Mouse (Mus musculus): ENCODE data around the gene Snph. TPM values are rescaled to one million over a fixed set of nuclear protein-coding genes. Genes with fewer than 3 reads are reported as not detected.

Snph gene
- 0.18 and 0.37 TPM in 2 replicates for total RNA-seq (2012; rRNA removed)

DNA sequence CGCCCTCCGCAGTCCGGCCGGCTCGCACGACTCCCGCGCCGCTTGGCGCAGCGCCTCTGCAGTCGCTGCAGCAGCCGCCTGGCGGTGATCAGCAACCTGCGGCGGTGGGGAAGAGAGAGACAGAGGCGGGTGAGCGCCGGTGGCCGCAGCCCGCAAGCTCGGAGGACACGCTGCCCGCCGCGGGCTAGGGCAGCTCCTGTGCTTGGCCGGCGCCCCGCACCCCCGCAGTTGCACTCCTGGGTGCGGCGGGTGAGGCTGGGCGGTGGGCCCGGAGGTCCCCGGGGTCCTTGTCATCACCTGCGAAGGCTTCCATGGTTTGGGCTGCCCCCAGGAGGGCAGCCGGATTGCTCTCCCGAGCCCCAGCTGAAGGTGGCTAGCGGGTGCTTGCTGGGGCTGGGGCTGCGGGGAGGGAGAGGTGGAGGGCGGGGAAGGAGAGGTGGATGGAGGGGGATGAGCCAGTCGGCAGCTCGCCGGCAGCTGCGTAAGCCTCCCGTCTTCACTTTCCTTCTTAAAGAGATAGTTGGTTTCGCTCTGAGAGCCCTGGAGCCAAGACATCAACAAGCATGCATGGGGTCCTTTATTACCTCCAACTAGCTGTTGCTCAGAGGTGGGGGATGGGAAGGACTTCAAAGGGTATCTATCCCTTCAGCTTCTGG lies at the start of gene Snph:
Gene Snph (minus strand): TSS at position 435 of the 656 bp plus-strand sequence.
- no peaks in the 10 kb centered on the region for H3K9me3 ChIP-seq (ENCODE audit: control insufficient read depth, insufficient read depth, low read depth, low read length)
- in situ Hi-C loops (cut with MboI; ENCODE audit: low sequenced_read_pairs in 2 of 2, unreplicated experiment in 2 of 2) = no loop called here
- no peak within 1 kb of the TSS for H3K27ac ChIP-seq (ENCODE audit: insufficient read depth, low read depth, low read length, poor library complexity, severe bottlenecking)
- H3K9ac ChIP-seq (ENCODE audit: insufficient read depth, low read depth, low read length, poor library complexity, severe bottlenecking) = peak within 1 kb of the TSS; percentile 66
- no peak for DNase-seq (ENCODE audit: low read depth, low spot score)
- H3K4me3 ChIP-seq (ENCODE audit: insufficient read depth in 1 of 2, low read depth in 1 of 2, low read length in 2 of 2, poor library complexity in 1 of 2, severe bottlenecking in 1 of 2) = peak within 1 kb of the TSS; percentile 58 to 65
- H3K4me1 ChIP-seq (ENCODE audit: control insufficient read depth in 2 of 2, insufficient read depth in 2 of 2, low read length in 2 of 2, poor library complexity in 1 of 2) = no peaks in the 10 kb centered on the region; a peak in 1 of 4 replicates
- H3K36me3 ChIP-seq (ENCODE audit: control insufficient read depth, insufficient read depth, low read length, poor library complexity, severe bottlenecking) = no peaks in the 10 kb centered on the region
- no peak for TF ChIP-seq ZNF384 (IDR thresholded peaks at IDR 0.05; ENCODE audit: low read depth, low read length)
- no peak for TF ChIP-seq CHD2 (IDR thresholded peaks at IDR 0.05; ENCODE audit: low read depth, low read length)

DNA sequence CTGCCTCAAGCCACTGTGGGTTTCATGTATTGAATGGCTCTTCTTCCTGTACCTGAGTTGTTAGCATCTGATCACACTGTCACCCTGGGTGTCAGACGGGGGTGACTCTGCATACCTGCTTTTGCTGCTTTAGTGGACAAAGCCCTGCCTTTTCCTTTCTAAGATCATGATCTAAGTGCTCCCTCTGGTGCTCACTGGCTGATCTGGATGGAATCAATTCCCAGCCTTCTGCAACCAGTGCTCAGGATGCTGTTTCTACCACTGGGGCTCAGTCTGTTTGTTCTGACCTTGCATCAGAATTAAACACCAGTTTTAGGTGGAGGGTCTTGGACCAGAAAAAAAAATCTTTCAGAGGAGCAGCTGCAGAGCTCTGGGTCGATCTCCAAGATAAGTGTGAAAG lies 43.8 kb upstream of the Snph start:
- in situ Hi-C loops (cut with MboI; ENCODE audit: low sequenced_read_pairs in 2 of 2, unreplicated experiment in 2 of 2) = no loop called here
- Histone ChIP-seq H3K9me3 (ENCODE audit: control insufficient read depth, insufficient read depth, low read depth, low read length) (no peaks in the 10 kb centered on the region), H3K4me1 (ENCODE audit: control insufficient read depth in 2 of 2, insufficient read depth in 2 of 2, low read length in 2 of 2, poor library complexity in 1 of 2) (peaks cover 0 to 2% of the 10 kb centered on the region in 2 experiments; a peak in 1 of 4 replicates), H3K4me3 (ENCODE audit: insufficient read depth in 1 of 2, low read depth in 1 of 2, low read length in 2 of 2, poor library complexity in 1 of 2, severe bottlenecking in 1 of 2) (no peak overlapping the region), H3K27ac (ENCODE audit: insufficient read depth, low read depth, low read length, poor library complexity, severe bottlenecking) (no peak overlapping the region), H3K9ac (ENCODE audit: insufficient read depth, low read depth, low read length, poor library complexity, severe bottlenecking) (no peak overlapping the region), H3K36me3 (ENCODE audit: control insufficient read depth, insufficient read depth, low read length, poor library complexity, severe bottlenecking) (no peaks in the 10 kb centered on the region)
- TF ChIP-seq HCFC1 (IDR thresholded peaks at IDR 0.05; ENCODE audit: borderline replicate concordance, insufficient read depth, low read length) (no peak), CHD2 (IDR thresholded peaks at IDR 0.05; ENCODE audit: low read depth, low read length) (no peak), MAFK (IDR thresholded peaks at IDR 0.05; ENCODE audit: insufficient read depth, low read depth, low read length) (no peak), ZNF384 (IDR thresholded peaks at IDR 0.05; ENCODE audit: low read depth, low read length) (no peak), ZC3H11A (IDR thresholded peaks at IDR 0.05; ENCODE audit: borderline replicate concordance, low read depth, low read length) (no peak)
- no peak for DNase-seq (ENCODE audit: low read depth, low spot score)

DNA sequence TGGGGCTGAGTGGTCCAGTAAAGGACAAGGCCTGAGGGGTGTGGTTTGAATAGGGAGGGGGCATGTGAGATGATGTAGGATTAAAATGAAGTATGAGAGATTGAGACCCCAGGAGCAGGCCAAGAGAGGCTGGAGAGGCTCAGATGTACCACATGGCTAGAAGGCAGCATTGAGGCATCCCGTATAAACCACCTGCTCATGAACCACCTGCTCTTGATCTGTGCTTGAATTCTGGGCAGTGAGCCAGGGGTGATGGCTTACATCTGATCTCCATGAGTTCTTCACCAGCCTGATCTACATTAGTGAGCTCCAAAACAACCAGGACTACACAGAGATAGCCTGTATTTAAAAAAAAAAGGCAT lies 38.6 kb upstream of the Snph start:
- Histone ChIP-seq H3K4me1 (ENCODE audit: control insufficient read depth in 2 of 2, insufficient read depth in 2 of 2, low read length in 2 of 2, poor library complexity in 1 of 2) (0 out of 4 replicates have a peak, but pooled peaks cover 0 to 2% of the 10 kb centered on the region in 2 experiments), H3K9ac (ENCODE audit: insufficient read depth, low read depth, low read length, poor library complexity, severe bottlenecking) (no peak overlapping the region), H3K36me3 (ENCODE audit: control insufficient read depth, insufficient read depth, low read length, poor library complexity, severe bottlenecking) (no peaks in the 10 kb centered on the region), H3K27ac (ENCODE audit: insufficient read depth, low read depth, low read length, poor library complexity, severe bottlenecking) (no peak overlapping the region), H3K4me3 (ENCODE audit: insufficient read depth in 1 of 2, low read depth in 1 of 2, low read length in 2 of 2, poor library complexity in 1 of 2, severe bottlenecking in 1 of 2) (no peak overlapping the region), H3K9me3 (ENCODE audit: control insufficient read depth, insufficient read depth, low read depth, low read length) (no peaks in the 10 kb centered on the region)
- no peak for DNase-seq (ENCODE audit: low read depth, low spot score)
- no peak for TF ChIP-seq CHD2 (IDR thresholded peaks at IDR 0.05; ENCODE audit: low read depth, low read length)
- no peak for TF ChIP-seq ZC3H11A (IDR thresholded peaks at IDR 0.05; ENCODE audit: borderline replicate concordance, low read depth, low read length)
- no peak for TF ChIP-seq ZNF384 (IDR thresholded peaks at IDR 0.05; ENCODE audit: low read depth, low read length)
- TF ChIP-seq MAFK (IDR thresholded peaks at IDR 0.05; ENCODE audit: insufficient read depth, low read depth, low read length) = no peak
- TF ChIP-seq HCFC1 (IDR thresholded peaks at IDR 0.05; ENCODE audit: borderline replicate concordance, insufficient read depth, low read length) = no peak
- in situ Hi-C loops (cut with MboI; ENCODE audit: low sequenced_read_pairs in 2 of 2, unreplicated experiment in 2 of 2) = no loop called here

DNA sequence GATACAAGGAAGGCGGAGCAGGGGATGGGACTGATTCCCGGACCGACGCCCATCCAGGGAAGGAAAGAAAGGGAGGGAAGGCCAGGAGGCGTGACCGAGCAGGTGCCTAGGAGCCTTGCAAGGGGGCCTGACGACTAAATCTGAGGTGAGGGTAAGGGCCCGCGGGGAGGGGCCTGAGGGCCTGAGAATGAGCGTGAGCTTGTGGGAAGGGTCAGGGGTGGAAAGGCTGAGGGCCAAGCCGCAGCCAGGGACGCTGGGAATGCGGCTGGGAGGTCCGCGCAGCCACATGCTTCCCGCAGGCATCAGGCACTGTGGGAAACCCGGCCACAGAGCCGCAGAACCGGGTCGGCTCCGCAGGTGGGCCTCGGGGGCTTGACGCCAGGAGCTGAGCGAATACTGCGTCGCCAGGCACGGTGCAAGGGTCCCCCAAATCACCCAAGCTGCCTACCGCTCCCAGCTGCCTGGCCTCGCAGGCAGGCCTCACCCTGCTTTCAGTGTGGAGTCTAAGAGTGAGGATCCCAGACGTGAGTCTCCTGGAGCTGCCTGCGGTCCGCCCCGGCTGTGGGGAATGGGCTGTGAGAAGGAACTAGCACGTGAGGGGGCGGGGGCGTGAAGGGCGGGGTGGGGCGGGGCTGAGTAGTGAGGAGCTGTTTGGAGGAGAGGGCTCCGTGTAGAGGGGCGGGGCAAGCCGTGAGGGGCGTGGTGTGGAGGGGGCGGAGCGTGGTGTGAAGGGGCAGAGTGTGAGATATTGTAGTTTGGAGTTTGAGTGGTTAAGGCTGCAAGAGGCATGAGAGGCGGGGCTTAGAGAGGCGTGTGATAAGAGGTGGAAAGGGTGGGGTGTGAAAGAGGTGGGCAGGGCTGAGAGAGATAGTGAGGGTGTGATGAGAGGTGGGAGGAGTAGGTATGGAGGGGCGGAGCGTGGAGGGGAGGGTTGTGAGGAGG lies 37.9 kb upstream of the Snph start:
- no peak overlapping the region for H3K27ac ChIP-seq (ENCODE audit: insufficient read depth, low read depth, low read length, poor library complexity, severe bottlenecking)
- TF ChIP-seq ZC3H11A (IDR thresholded peaks at IDR 0.05; ENCODE audit: borderline replicate concordance, low read depth, low read length) (no peak), ZNF384 (IDR thresholded peaks at IDR 0.05; ENCODE audit: low read depth, low read length) (no peak), CHD2 (IDR thresholded peaks at IDR 0.05; ENCODE audit: low read depth, low read length) (no peak), MAFK (IDR thresholded peaks at IDR 0.05; ENCODE audit: insufficient read depth, low read depth, low read length) (no peak), HCFC1 (IDR thresholded peaks at IDR 0.05; ENCODE audit: borderline replicate concordance, insufficient read depth, low read length) (no peak)
- no peaks in the 10 kb centered on the region for H3K9me3 ChIP-seq (ENCODE audit: control insufficient read depth, insufficient read depth, low read depth, low read length)
- H3K4me1 ChIP-seq (ENCODE audit: control insufficient read depth in 2 of 2, insufficient read depth in 2 of 2, low read length in 2 of 2, poor library complexity in 1 of 2) = 0 out of 4 replicates have a peak, but pooled peaks cover 0 to 2% of the 10 kb centered on the region in 2 experiments
- in situ Hi-C loops (cut with MboI; ENCODE audit: low sequenced_read_pairs in 2 of 2, unreplicated experiment in 2 of 2) = no loop called here
- H3K9ac ChIP-seq (ENCODE audit: insufficient read depth, low read depth, low read length, poor library complexity, severe bottlenecking) = no peak overlapping the region
- DNase-seq (ENCODE audit: low read depth, low spot score) = peak; percentile 33
- H3K4me3 ChIP-seq (ENCODE audit: insufficient read depth in 1 of 2, low read depth in 1 of 2, low read length in 2 of 2, poor library complexity in 1 of 2, severe bottlenecking in 1 of 2) = peak overlapping the region in 1 of 2 experiments; percentile 24; a peak in 2 of 4 replicates
- no peaks in the 10 kb centered on the region for H3K36me3 ChIP-seq (ENCODE audit: control insufficient read depth, insufficient read depth, low read length, poor library complexity, severe bottlenecking)

Data from ES-E14 (cell line).